Mouse (Mus musculus): ENCODE measurements around the gene Elk4. TPM values are rescaled to one million over a fixed set of nuclear protein-coding genes. Genes with fewer than 3 reads are reported as not detected.

Gene Elk4
- polyA plus RNA-seq, 1 experiment from 2014 or later = 22.0 TPM

DNA sequence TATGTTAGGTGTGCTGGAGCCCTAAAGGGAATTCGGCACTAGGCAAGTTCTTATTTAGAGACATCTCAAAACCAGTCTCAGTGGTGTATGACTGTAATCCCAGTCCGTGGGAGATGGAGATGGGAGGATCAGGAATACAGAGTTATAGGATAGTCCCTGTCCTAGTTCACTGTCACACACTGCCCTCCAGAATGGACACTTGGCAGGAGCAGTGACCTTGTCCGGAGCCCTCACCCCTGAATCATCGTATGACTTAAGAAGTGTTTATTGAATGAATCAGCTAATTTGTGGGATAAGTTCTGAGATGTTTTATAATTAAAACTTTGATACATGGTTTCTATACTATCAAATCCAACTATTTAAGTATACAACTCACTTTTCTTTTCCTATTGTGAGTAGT, 55.7 kb downstream of the Elk4 start:
- H3K27ac ChIP-seq = peak overlapping the region; percentile 75; the same call in 1 of the 2 replicates
- WGBS = 48% methylated on average over 4 of the region's 4 CpGs

DNA sequence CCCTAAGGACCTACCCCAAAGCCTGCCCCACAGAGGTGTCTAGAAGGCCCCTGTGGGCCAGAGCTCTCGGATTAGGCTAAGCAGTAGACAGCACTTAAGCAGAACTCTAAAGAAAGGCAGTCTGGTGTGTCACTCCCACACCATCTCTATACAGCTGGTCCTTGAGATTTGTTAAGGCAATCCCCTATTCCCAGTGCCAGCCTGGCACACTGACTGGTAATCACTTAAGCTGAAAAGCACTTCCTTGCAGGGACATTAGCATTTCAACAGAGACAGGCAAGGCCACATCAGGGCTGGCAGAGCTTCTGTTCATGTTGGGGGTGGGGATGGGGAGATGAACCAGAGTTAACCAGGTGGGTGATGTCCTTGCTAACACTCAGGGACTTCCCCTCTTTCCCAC, 57.6 kb downstream of the Elk4 start:
- no peak overlapping the region for H3K9ac ChIP-seq (ENCODE audit: low read depth, low read length)
- H3K36me3 ChIP-seq (ENCODE audit: insufficient read depth, low read length) = no peaks in the 10 kb centered on the region
- no peak for TF ChIP-seq CTCF (IDR thresholded peaks at IDR 0.05; ENCODE audit: low read depth)
- ATAC-seq (replicated peaks; ENCODE audit: low FRiP score, low read depth) (no peak), DNase-seq (ENCODE audit: low spot score) (no peak)
- peaks cover 5% of the 10 kb centered on the region for H3K27me3 ChIP-seq (ENCODE audit: insufficient read depth, low read length)
- no peaks in the 10 kb centered on the region for H3K9me3 ChIP-seq (replicated peaks; ENCODE audit: low read length)
- peaks cover 9% of the 10 kb centered on the region; the same call in 1 of the 2 replicates for H3K4me1 ChIP-seq (replicated peaks; ENCODE audit: insufficient read depth, low read length)
- H3K4me2 ChIP-seq (ENCODE audit: low read length) = no peak overlapping the region
- H3K27ac ChIP-seq = no peak overlapping the region
- 65% methylated on average over 1 of the region's 1 CpGs for WGBS
- H3K4me3 ChIP-seq (replicated peaks; ENCODE audit: low read depth, low read length) = no peak overlapping the region

More for the DNA sequence above, 55.7 kb downstream of the Elk4 start:
- no peak overlapping the region for H3K9ac ChIP-seq (ENCODE audit: low read depth, low read length)
- H3K9me3 ChIP-seq (replicated peaks; ENCODE audit: low read length) = no peaks in the 10 kb centered on the region
- ATAC-seq (replicated peaks; ENCODE audit: low FRiP score, low read depth) = no peak
- no peaks in the 10 kb centered on the region for H3K36me3 ChIP-seq (ENCODE audit: insufficient read depth, low read length)
- no peak for DNase-seq (ENCODE audit: low spot score)
- H3K4me3 ChIP-seq (replicated peaks; ENCODE audit: low read depth, low read length) = no peak overlapping the region
- H3K4me1 ChIP-seq (replicated peaks; ENCODE audit: insufficient read depth, low read length) = peaks cover 9% of the 10 kb centered on the region; the same call in 1 of the 2 replicates
- no peaks in the 10 kb centered on the region; the same call in 1 of the 2 replicates for H3K27me3 ChIP-seq (ENCODE audit: insufficient read depth, low read length)
- no peak for TF ChIP-seq CTCF (IDR thresholded peaks at IDR 0.05; ENCODE audit: low read depth)
- H3K4me2 ChIP-seq (ENCODE audit: low read length) = no peak overlapping the region

DNA sequence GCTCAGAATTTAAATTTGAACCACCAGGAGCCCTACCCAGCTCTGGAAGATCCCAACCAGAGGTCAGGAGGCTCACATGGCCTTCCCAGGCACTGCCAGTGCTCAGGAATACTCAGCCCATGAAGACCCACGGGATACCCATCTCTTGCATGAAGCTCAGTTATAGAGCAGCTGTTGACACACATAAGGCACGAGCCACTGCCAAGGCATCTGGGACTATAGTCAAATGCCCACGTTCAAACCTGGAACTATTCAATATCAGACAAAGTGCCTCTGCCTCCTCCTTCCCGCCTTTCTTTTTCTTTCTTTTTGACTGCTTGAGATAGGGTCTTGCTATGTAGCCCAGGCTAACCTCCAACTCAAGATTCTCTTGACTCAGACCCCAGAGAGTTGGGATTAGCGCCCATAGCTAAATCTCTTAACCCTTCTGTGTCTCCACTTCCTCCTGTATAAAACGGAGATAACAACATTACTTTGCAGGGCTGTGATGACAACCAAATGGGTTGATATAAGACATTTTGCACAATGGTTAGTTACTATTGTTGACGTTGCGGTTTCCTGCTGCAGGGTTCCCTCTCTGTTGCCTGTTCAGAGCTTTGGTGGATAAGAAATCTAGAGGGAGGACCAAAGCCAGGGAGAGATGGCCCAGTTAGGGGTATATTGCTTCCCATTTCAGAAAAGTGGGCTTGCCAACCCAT, 58.2 kb downstream of the Elk4 start:
- DNase-seq (ENCODE audit: low spot score) (no peak), ATAC-seq (replicated peaks; ENCODE audit: low FRiP score, low read depth) (no peak)
- no peak overlapping the region for H3K4me3 ChIP-seq (replicated peaks; ENCODE audit: low read depth, low read length)
- no peak overlapping the region for H3K27ac ChIP-seq
- no peak overlapping the region for H3K4me2 ChIP-seq (ENCODE audit: low read length)
- no peak overlapping the region for H3K9ac ChIP-seq (ENCODE audit: low read depth, low read length)
- H3K36me3 ChIP-seq (ENCODE audit: insufficient read depth, low read length) = no peaks in the 10 kb centered on the region
- no peaks in the 10 kb centered on the region for H3K9me3 ChIP-seq (replicated peaks; ENCODE audit: low read length)
- peaks cover 9% of the 10 kb centered on the region; the same call in 1 of the 2 replicates for H3K4me1 ChIP-seq (replicated peaks; ENCODE audit: insufficient read depth, low read length)
- no peak for TF ChIP-seq CTCF (IDR thresholded peaks at IDR 0.05; ENCODE audit: low read depth)
- 82% methylated on average over 8 of the region's 8 CpGs for WGBS
- peaks cover 5% of the 10 kb centered on the region for H3K27me3 ChIP-seq (ENCODE audit: insufficient read depth, low read length)

DNA sequence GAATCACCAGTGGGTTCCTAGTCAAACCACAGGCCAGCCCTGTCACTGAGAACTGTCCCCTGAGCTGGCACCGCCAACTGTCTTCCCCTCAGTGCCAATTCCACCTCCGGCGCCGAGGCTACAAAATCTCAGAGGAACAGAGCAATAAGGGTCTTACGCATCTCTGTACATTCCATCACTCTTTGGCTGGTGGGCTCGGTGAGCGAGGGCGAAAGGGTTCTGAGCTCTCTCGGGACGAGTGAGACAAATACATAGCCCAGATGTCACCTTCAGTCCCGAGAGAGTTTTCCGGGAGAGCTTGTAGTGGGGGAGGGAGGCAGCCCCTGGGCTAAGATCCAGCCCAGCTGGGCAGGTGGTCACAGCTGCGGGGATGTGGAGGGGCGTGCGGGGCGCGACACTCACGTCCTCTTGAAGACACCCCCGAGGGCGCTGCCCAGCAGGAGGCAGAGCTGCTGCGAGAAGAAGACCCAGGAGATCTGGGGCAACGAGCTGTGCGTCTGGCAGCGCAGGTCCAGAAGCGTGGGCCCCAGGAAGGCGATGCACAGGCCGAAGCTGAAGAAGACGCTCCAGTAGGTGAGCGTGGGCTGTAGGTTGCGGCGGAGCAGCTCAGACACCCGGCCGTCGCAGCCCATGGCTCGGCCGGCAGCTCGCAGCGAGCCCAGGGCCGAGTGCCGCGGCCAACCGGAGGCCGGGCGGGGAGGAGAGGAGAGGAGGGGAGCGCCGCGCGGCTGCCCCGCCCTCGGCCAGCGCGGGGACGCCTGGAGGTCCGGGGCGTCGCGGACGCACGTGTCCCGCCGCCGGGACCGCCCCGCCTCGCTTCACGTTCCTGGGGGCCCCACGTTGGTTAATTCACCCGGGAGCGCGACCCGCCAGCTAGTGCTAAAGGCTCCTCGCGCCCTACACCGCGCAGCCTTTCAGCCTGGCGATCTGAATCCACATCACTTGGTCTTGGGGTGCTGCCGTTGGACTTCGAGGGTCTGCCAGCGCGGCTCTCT, 60.2 kb downstream of the Elk4 start, which contains the start of gene Mfsd4a:
Mfsd4a (minus strand) TSS at position 802 of the 995 bp plus-strand sequence.
- 2% methylated on average over 68 of the region's 80 CpGs for WGBS
- no peaks in the 10 kb centered on the region for H3K36me3 ChIP-seq (ENCODE audit: insufficient read depth, low read length)
- H3K27ac ChIP-seq = no peak within 1 kb of the TSS
- H3K27me3 ChIP-seq (ENCODE audit: insufficient read depth, low read length) = peaks cover 5% of the 10 kb centered on the region
- TF ChIP-seq CTCF (IDR thresholded peaks at IDR 0.05; ENCODE audit: low read depth) = peak; percentile 38; the same call in 1 of the 2 replicates
- peak within 1 kb of the TSS; percentile 47 for H3K9ac ChIP-seq (ENCODE audit: low read depth, low read length)
- ATAC-seq (replicated peaks; ENCODE audit: low FRiP score, low read depth) (peak; percentile 84), DNase-seq (ENCODE audit: low spot score) (peak; percentile 65)
- H3K4me2 ChIP-seq (ENCODE audit: low read length) = peak within 1 kb of the TSS; percentile 93
- no peaks in the 10 kb centered on the region for H3K9me3 ChIP-seq (replicated peaks; ENCODE audit: low read length)
- H3K4me1 ChIP-seq (replicated peaks; ENCODE audit: insufficient read depth, low read length) = no peaks in the 10 kb centered on the region
- H3K4me3 ChIP-seq (replicated peaks; ENCODE audit: low read depth, low read length) = peak within 1 kb of the TSS; percentile 41

DNA sequence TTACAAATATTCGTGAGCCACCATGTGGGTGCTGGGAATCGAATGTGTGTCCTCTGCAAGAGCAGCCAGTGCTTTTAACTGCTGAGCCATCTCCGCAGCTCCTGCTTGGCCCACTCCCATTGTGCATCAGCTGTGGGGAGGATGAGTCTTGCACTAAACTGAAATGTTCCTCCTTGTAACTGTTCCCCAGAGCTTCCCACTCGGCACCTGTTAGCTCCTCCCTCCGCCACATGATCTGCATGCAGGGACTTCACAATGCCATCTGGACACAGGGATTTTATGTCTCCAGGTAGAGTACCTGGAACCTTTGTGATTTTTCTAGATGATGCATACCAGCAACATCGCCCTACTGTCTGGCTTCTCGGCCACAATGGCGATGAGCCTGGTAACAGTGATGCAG, 62.0 kb downstream of the Elk4 start:
- ATAC-seq (replicated peaks; ENCODE audit: low FRiP score, low read depth) = no peak
- WGBS = 92% methylated on average over 8 of the region's 8 CpGs
- DNase-seq (ENCODE audit: low spot score) = no peak

DNA sequence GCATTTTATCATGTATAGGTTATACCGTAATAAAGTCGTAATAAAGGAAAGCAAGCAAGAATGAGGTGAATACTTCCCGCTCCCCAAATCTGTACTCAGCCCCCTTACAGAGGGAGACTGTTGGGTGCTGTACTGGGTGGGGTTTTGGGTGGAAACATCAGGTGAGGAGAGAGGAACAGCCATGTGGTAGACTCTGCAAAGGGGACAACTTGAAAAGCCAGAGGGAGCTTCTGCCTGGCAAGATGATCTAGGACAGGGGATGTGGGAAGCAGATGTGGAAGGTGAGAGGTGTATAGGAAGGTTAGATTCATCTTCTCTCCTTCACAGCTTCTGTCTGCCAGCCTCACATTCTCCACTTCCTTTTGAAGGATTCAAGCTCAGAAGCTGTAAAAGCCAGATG, 63.3 kb downstream of the Elk4 start:
- Histone ChIP-seq H3K9ac (ENCODE audit: low read depth, low read length) (no peak overlapping the region), H3K4me1 (replicated peaks; ENCODE audit: insufficient read depth, low read length) (no peaks in the 10 kb centered on the region), H3K36me3 (ENCODE audit: insufficient read depth, low read length) (no peaks in the 10 kb centered on the region), H3K4me2 (ENCODE audit: low read length) (no peak overlapping the region), H3K4me3 (replicated peaks; ENCODE audit: low read depth, low read length) (no peak overlapping the region), H3K9me3 (replicated peaks; ENCODE audit: low read length) (no peaks in the 10 kb centered on the region), H3K27ac (no peak overlapping the region), H3K27me3 (ENCODE audit: insufficient read depth, low read length) (peaks cover 5% of the 10 kb centered on the region)
- TF ChIP-seq CTCF (IDR thresholded peaks at IDR 0.05; ENCODE audit: low read depth) = no peak
- no peak for ATAC-seq (replicated peaks; ENCODE audit: low FRiP score, low read depth)
- 86% methylated on average over 3 of the region's 3 CpGs for WGBS
- DNase-seq (ENCODE audit: low spot score) = no peak

More for the DNA sequence above, 62.0 kb downstream of the Elk4 start:
- no peaks in the 10 kb centered on the region for H3K9me3 ChIP-seq (replicated peaks; ENCODE audit: low read length)
- H3K27ac ChIP-seq = no peak overlapping the region
- TF ChIP-seq CTCF (IDR thresholded peaks at IDR 0.05; ENCODE audit: low read depth) = no peak
- no peaks in the 10 kb centered on the region for H3K36me3 ChIP-seq (ENCODE audit: insufficient read depth, low read length)
- no peak overlapping the region for H3K9ac ChIP-seq (ENCODE audit: low read depth, low read length)
- no peaks in the 10 kb centered on the region for H3K4me1 ChIP-seq (replicated peaks; ENCODE audit: insufficient read depth, low read length)
- H3K4me3 ChIP-seq (replicated peaks; ENCODE audit: low read depth, low read length) = no peak overlapping the region
- H3K4me2 ChIP-seq (ENCODE audit: low read length) = no peak overlapping the region
- H3K27me3 ChIP-seq (ENCODE audit: insufficient read depth, low read length) = peaks cover 5% of the 10 kb centered on the region

All from kidney, postnatal 0 days (tissue).